Mouse (Mus musculus) skeletal muscle tissue, adult 2 months (tissue): ENCODE data around the gene Pafah1b1.

ENCODE experiments used
- DNase-seq: peaks from one replicate; pipeline ENCODE4 v3.0.0-alpha.2; 2012; ENCODE audit warnings: low read depth, low spot score

Pafah1b1 gene

GRCm38 (mm10) chr11:74721141-74721540, 3.3 kb downstream of the Pafah1b1 start:
- no peak for DNase-seq

DNA sequence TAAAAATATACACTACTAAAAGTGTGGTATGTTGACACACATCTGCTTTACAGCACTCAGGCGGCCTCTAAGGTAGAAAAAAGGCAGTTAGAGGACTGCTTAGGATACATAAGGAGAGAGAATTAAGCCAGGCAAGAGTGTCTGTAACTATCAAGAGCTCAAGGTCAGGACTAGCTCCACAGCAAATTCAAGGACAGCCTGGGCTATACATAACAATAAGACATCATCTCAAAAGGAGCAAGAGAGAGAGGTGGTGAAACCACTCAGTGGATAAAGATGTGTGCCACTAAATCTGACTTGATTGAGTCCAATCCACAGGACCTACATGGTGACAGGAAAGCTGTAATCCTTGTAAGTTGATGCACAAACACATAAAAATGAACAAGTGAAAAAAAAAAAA, 3.8 kb downstream of the Pafah1b1 start:
- DNase-seq = no peak

DNA sequence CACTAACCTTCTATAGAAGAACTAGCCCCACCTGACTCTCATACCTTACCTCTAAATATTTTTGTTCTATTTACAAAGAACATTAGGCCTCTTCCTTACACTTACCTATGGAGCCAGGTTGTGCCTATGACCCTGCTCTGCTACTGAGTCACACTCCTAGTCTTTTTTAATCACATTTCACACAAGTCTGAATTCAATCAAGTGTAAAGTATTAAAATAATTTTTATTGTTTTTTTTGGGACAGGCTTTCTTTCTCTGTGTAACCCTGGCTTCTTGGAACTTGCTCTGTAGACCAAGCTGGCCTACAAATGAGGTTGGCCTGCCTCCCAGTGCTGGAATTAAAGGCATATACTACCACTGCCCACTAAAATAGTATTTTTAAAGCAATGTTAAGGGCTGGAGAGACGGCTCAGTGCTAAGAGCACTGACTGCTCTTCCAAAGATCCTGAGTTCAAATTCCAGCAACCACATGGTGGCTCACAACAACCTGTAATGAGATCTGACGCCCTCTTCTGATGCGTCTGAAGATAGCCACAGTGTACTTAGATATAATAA, 8.4 kb downstream of the Pafah1b1 start:
- DNase-seq = no peak

GRCm38 (mm10) chr11:74710671-74711070, 13.8 kb downstream of the Pafah1b1 start:
- no peak for DNase-seq

DNA sequence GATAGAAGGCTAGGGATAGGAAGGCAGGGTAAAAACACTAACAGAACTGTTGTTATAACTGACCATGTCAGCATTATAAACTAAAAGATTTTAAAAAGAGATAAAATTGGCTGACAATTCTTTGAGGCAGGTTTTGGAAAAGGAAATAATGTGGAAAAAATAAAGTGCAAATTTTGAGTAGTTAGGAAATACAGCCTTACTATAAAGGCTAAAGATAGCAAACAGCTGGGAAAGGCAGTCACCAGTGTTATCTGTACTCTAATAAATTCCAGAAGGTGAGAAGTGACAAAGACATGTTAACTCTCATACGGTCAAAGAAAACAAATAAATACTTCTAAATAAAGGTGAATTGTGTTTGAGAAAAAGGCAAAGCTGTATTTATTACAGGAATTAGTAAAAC, 15.7 kb downstream of the Pafah1b1 start:
- DNase-seq = no peak

DNA sequence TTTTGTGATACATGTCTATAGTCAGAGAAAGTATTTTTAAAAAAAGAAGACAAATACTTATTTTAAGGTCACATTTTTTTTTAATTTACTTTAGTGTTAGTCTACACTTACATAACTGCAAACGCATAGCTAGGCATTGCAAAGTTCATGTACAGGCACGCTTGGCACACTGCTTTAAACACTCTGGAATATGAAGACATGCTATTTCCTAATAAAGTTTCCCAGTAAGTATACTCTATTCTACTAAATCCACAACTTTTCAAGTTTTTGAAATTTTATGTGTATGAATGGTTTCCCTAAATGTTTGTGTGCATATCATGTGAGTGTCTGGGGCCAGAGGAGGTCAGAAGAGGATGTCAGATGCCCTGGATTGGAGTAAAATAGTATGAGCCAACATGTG, 20.4 kb downstream of the Pafah1b1 start:
- DNase-seq = no peak

DNA sequence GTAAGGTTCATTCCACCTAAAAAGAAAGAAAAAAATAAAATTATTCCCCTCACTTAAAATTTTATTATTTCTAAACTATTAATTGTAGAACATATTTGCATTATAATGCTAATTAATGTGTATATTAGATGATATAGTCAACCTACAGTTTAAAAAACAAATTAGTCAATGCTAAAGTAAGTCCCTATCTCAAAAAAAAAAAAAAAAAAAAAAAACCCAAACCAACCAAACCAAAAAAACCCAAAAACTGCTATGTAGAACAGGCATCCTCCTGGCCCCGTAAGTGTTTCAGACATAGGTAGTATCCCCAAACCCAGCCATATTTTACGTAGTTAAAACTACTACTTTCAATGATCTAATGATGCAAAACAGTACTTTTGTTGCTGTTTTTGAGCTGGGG, 25.0 kb downstream of the Pafah1b1 start:
- DNase-seq = no peak

DNA sequence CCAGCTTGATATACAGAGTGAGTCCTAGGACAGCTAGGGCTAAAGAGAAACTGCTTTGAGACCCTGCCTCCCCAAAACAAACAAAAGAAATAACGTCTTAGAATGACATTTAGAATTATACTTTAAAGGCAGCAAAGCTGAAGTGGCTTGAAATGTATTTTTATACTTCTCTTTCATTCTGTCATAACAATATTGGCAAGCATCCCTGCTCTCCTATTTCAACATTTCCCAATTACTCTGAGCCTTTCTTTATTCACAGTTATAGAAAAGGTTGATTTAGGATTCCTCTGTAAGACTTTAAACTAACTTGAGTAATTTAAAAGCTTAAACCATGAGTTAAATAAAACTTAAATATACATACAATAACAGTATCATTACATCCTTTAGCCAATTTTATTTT, 32.3 kb downstream of the Pafah1b1 start:
- no peak for DNase-seq

GRCm38 (mm10) chr11:74675156-74675555, 49.3 kb downstream of the Pafah1b1 start:
- no peak for DNase-seq

- DNase-seq = no peak
Observed at GRCm38 (mm10) chr11:74674713-74675112, 49.8 kb downstream of the Pafah1b1 start.

DNA sequence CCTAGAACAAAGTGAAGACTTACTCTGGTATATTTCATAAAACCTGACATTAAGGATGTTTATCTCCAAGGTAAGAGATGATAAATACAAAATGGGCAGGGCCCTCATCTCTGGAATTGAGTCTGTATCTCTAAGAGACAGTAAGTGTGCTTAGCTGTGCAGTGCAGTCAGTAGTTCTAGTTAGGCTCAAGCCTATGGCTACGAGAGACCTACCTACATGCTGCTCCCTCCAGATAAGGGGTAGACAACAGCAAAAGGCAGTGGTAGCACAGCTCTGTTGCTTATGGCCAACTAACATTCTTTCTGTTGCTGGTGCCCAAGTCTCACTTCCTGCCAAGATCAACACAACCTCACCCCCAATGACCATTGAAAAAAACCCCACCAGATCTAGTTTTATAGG, 50.9 kb downstream of the Pafah1b1 start:
- DNase-seq = no peak

DNA sequence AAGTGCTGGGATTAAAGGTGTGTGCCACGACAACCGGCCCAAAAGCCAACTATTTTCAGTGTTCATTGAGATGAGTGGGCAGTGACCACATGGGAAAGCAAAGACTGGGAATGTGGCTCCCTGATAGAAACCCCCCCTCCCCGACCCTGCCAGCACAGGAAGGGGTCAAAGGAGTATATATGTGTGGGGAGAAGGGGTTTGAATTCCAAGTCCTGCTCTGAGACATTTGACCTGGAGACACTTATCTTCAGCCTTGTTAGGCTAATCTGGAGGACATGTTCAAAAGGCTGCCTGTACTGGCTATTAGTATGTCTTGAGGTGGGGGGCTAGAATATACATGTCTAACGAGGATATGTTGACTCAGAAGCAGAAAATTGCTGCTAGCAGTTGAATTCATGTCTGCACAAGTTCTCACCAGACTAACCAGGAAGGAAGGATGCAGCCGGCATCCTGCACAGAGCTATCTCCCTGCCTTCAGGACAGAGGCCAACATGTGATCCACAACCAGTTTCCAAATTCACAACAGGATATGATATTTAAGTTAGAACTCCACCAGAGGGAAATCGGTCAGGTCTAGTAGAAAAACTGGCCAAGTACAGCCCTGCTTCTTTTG, 51.5 kb downstream of the Pafah1b1 start:
- no peak for DNase-seq

DNA sequence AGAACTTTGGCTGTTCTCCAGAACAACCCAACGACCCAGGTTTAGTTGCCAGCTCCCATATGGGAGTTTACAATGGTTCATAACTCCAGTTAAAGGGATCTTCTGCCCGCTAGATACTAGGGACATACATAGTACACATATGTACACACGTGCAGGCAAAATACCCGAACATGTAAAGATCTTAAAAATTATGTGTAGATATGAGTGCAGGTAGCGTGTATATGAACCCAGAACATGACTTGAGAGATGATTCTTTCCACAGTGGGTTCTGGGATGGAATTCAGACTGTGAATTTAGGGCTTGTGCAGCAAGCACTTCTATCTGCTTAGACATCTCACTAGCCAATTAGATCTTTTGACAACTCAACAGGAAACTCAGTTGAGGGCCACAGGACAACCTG, 52.6 kb downstream of the Pafah1b1 start:
- DNase-seq = no peak

DNA sequence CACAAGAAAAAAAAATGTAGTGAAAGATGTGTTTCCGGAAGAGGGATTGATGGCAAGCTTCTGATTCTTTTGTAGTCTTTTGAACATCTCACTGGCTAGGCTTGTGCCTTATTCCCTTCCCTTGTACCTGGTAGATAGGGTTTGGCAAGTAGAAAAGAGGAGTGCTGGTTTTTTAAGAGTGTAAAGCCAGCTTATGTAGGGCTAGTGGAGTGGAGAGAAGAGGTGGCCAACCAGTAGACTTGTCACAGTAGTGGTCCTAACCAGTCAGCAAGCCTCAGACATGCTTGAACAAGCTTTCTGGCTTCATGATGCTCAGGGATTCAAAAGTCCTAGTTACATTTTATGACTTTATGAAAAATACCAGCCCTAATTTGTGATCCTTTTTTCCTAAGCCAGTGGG, 53.5 kb downstream of the Pafah1b1 start:
- no peak for DNase-seq

- no peak for DNase-seq
Observed at GRCm38 (mm10) chr11:74670151-74670550, 54.3 kb downstream of the Pafah1b1 start.

DNA sequence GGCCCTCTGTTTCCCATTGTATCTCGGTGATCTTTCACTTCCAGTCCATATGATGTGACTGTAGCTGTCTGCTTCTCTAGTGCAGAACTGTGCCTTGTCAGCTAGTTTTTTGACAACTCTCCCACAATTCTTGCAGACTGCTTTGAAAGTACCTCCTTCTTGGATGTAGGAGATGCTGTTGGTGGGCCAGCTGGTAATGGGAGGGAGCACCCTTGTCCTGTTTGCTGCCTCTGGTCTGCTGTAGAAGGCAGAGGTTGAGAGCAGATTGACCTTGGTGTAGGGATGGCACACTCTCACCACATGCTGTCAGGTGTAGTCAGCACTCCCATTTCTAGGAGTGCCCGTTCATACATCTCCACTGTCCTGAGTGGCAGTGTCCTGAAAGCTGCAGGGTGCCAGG, 55.5 kb downstream of the Pafah1b1 start:
- no peak for DNase-seq

DNA sequence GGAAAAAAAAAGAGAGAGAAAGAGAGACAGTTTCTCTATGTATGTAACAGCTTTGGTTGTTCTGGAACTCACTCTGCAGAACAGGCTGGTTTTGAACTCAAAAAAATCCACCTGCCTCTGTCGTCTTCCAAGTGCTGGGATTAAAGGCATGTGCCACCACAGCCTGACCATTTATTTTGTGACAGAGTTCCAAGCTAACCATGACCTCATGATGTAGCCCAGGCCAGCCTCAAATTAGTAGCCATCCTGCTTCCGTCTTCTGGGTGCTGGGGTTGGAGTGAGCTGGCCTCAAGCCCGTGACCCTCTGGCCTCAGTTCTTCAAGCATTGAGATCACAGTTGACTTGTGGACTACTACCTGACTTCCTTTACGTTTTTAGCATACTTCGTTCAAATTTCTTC, 56.0 kb downstream of the Pafah1b1 start:
- DNase-seq = no peak

DNA sequence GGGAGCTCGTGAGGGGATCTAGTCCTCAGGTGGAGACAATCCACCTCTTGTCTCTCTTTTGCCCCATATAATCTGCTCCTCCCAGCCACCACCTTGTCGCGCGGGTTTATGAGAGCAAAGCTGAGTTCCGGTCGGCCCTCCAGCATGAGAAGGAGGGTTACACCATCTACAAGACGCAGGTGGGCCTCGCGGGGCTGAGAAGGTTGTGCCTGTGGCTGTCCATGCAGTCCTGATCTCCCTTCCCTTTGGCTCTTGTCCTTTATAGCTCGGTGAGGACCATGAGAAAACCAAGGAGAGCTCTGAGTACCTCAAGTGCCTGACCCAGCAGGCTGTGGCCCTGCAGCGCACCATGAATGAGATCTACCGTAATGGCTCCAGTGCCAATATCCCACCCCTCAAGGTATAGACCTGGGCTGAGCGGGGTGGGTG, 56.9 kb downstream of the Pafah1b1 start:
- DNase-seq = no peak

- no peak for DNase-seq
Observed at GRCm38 (mm10) chr11:74666776-74667581, 57.5 kb downstream of the Pafah1b1 start.

DNA sequence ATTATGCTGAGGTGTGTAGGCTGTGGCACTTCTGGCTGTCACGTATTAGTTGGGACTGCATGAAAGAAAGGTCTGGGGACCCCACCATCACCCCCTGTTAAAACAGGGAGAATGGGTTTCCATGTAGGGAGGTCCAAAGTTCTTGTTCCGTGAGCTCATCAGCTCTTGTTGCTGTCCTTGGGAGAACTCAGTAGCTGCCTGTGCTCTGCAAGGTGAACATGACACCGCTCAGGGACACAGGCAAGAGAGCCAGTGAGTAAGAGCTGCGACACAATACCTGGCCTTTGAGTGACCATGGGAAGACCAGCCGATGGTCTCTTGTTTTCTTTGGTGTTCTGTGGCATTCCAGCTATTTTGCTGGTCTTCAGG, 58.2 kb downstream of the Pafah1b1 start:
- DNase-seq = no peak

DNA sequence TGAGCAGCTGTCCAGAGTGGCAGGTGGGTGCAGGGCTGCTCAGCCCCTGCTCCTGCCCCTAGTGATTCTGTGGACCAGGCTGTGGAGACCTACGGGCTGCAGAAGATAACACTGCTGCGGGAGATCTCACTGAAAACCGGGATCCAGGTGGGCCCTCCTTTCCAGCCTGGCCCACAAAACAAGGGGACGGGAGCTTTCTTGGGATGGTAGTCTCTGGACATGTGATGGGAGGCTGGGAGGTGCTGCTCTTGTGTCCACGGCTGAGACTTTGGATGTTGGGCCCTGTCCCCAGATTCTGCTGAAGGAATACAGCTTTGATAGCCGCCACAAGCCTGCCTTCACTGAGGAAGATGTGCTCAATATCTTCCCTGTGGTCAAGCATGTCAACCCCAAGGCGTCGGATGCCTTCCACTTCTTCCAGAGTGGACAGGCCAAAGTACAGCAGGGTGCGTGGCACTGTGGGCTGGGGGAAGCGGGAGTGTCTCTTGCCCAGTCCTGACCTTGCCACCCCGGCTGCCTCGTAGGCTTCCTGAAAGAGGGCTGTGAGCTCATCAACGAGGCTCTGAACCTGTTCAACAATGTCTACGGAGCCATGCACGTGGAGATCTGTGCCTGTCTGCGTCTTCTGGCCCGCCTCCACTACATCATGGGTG, 58.7 kb downstream of the Pafah1b1 start:
- no peak for DNase-seq

DNA sequence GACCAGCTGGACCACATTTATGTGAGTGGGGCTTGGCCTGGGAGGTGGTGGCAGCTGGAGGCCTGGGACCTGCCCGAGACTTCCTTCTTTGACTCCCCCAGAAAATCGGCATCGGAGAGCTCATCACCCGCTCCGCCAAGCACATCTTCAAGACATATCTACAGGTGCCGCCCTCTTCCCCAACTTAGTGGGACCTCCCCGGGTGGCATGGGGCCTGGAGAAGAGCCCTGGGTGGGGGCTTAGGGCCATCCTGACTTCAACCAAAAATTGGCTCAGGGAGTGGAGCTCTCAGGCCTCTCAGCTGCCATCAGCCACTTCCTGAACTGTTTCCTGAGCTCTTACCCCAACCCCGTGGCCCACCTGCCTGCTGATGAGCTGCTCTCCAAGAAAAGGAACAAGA, 59.6 kb downstream of the Pafah1b1 start:
- DNase-seq = no peak

DNA sequence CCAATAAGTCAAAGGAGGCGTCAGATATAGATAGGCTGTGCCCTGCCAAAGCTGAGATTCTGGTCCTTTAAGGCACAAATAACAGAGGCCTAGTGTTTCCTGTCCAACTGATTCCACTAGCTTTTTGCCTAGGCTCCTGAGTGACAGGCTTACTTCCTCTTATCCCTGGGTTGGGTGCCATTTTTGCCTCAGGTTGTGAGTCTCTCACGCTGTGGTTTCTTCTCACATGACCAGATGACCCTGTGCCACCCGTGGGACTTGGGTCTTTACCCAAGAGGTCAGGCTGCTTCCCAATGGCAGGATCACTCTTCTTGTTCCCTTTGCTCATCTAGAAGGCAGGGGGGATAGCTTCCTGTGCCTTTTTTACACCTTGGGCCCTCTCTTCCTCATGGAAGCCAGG, 60.2 kb downstream of the Pafah1b1 start:
- DNase-seq = no peak
